Mouse (Mus musculus) MEL (cell line): ENCODE measurements around the gene Cfd.

ENCODE experiments used
- CTCF ChIP-seq, 3 experiments: IDR thresholded peaks in 2 of 3; conservative IDR thresholded peaks in 1 of 3; 2 replicates each; pipeline ENCODE4 v1.5.1; 2011 to 2012; ENCODE audit warnings: low read length in 3 of 3, low read depth in 2 of 3, mild to moderate bottlenecking in 2 of 3, improper control_type of control experiment in 1 of 3, inconsistent platforms in 1 of 3, mixed read lengths in 1 of 3, moderate library complexity in 1 of 3; ENCODE audit not compliant: control insufficient read depth in 1 of 3, insufficient read depth in 1 of 3, poor library complexity in 1 of 3, severe bottlenecking in 1 of 3
- EP300 ChIP-seq, 2 experiments: IDR thresholded peaks; 2 replicates each; pipeline ENCODE4 v1.6.1; 2011; ENCODE audit warnings: improper control_type of control experiment in 2 of 2, low read length in 2 of 2, low read depth in 1 of 2, mild to moderate bottlenecking in 1 of 2
- POLR2A ChIP-seq, 2 experiments: IDR thresholded peaks; 2 replicates each; pipeline ENCODE4 v1.6.1; 2011 to 2012; ENCODE audit warnings: low read length in 2 of 2, mild to moderate bottlenecking in 2 of 2, control low read depth in 1 of 2, improper control_type of control experiment in 1 of 2, low read depth in 1 of 2, moderate library complexity in 1 of 2; ENCODE audit not compliant: control insufficient read depth in 1 of 2, insufficient read depth in 1 of 2, poor library complexity in 1 of 2

DNA sequence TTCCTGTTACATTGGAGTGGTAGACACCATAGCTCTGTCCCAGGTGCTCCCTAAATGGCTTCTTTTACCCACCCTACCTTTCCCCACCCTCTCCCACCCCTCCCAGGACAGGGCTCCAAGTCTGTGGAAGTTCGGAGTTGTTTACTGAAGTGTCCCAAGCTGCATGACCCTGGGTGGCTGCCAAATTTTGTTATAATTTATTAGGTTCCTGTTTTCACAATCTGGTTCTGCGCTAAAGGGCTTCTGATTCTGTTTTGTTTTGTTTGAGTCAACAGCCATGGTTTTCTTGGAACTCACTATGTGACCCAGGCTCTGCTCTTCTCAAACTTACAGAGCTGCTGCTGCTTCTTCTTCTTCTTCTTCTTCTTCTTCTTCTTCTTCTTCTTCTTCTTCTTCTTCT lies 1.3 kb upstream of the Cfd start:
- no peak for TF ChIP-seq POLR2A (IDR thresholded peaks at IDR 0.05; ENCODE audit: control insufficient read depth in 1 of 2, insufficient read depth in 1 of 2, low read depth in 1 of 2, low read length in 2 of 2, poor library complexity in 1 of 2)
- TF ChIP-seq CTCF (IDR thresholded peaks at IDR 0.05 in 2 of 3, conservative IDR thresholded peaks at IDR 0.05 in 1 of 3; ENCODE audit: control insufficient read depth in 1 of 3, insufficient read depth in 1 of 3, low read depth in 2 of 3, low read length in 3 of 3, poor library complexity in 1 of 3, severe bottlenecking in 1 of 3), result no peak
- TF ChIP-seq EP300 (IDR thresholded peaks at IDR 0.05; ENCODE audit: low read depth in 1 of 2, low read length in 2 of 2), result no peak
